Mouse (Mus musculus) natural killer cell, adult 2 months (primary cell): ENCODE data around the gene Cyb561a3.
A peak's percentile ranks its signal among the peaks of the same experiment; 100 is the strongest.

Experiments
- DNase-seq, 2 experiments: peaks; one replicate each; pipeline ENCODE4 v3.0.0; 2022; ENCODE audit warnings: low spot score in 2 of 2

The Cyb561a3 gene

GRCm38 (mm10) chr19:10590301-10590700, 13.3 kb downstream of the Cyb561a3 start:
- DNase-seq = no peak

- no peak for DNase-seq
Measured at GRCm38 (mm10) chr19:10591659-10592377, 14.8 kb downstream of the Cyb561a3 start.

DNA sequence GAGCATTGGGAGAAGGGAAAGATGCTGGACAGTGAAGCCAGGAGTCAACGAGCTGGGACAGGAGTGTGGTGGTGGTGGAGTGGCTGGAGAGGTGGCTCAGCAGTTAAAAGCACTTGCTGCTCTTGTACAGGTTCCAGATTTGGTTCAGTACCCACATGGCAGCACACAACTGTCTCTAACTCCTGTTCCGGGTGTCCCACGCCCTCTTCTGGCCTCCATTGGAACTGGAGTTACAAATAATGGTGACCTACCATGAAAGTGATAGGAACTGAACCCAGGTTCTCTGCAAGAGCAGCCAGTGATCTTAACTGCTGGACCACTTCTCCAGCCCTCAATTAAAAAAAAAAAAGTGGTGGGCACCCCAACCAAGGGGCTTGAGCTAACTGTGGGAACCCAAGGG, 21.2 kb downstream of the Cyb561a3 start:
- no peak for DNase-seq

GRCm38 (mm10) chr19:10599648-10600047, 22.7 kb downstream of the Cyb561a3 start:
- no peak for DNase-seq

DNA sequence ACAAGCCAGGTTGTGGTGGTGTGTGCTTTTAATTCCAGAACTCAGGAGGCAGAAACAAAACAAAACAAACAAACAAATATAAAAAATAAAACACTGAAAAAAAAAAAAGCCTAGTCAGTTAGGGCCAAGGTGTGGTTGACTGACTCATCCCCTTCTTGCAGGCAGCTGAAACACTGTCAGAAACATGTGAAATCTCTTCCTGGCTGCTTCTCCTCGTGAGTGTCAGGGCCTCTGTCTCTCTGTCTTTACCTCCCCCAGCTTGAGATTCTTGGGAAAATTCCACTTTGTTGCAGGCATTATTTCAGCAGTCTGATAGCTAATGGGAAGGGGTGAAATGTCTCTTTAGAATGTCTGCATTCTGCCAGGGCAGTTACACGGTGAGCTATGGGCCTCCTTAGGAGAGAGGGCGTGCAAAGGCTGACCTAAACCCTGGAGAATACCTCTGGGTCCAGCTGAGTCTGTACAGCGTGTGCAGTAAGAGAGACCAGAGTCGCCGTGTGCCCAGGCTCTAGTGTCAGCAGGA, 25.3 kb downstream of the Cyb561a3 start:
- DNase-seq = no peak

- DNase-seq = peak; percentile 75 to 84
Measured at GRCm38 (mm10) chr19:10602787-10603186, 25.8 kb downstream of the Cyb561a3 start.

- no peak for DNase-seq
Measured at GRCm38 (mm10) chr19:10603660-10604523, 26.9 kb downstream of the Cyb561a3 start.

- no peak for DNase-seq
Measured at GRCm38 (mm10) chr19:10604534-10604933, 27.6 kb downstream of the Cyb561a3 start.

DNA sequence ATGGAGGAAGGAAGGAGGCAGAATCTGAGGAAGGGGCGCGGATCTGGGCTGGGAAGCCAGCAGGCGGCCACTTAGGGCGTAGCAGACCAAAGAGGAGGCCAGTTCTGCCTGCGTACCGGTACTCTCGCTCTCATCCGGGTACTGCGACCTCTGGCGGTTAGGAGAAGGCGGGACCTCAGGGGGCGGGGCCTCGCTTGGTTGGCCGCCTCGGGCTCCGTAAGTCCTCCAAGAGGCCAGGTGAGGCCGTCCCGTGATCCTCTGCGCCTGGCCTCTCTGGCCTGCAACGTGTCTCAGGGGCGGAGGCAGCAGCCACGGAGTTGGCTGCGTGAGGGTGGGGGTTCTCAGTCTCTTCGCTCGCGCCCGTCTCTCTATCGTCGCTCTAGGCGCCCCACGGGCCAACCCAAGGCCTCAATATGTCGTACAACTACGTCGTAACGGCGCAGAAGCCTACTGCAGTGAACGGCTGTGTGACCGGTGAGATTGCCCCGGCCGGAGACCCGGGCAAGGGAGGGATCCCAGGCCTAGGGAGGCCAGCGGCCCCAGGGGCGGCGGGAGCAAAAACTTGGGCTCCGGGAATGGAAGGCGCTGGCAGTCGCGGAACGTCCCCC, 28.4 kb downstream of the Cyb561a3 start, which contains the start of the genes Ddb1 and Tkfc:
Ddb1 (plus strand) TSS at position 35 of the 608 bp plus-strand sequence.
Tkfc (minus strand) TSS at position 362 of the 608 bp plus-strand sequence.
- peak; percentile 97 to 98 for DNase-seq

DNA sequence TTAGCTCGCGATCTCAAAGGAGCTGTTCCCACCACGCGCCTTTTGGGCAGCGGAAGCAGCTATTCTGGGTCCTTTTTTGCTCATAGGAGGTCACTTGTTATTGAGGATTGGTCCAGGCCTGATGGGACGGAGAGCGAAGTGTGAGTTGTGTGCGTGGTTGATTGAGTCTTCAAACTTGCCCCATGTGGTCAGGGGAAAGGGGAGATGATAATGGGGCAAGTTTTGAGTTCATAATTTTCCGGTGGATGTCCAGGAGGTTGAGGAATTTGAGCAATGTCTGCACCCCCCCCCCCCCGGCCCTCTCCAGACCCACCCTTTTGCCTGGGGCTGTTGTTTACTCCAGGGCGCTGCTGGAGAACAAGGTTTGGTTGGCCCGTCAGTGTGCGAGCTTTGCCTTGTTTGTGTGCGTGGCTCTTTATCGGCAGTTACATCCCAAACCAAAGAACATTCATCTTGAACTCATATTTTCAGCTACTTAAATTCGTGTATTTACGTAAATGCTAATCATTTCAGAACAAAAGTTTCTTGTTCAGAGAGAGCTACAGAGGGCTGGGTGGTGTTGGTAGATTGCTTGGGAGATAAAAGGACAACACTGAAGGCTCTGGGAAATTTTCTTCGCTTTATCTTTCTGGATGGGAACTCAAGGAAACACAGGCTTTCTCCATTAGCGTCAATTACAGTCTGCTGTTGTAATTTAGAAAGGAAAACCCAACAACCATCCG, 29.1 kb downstream of the Cyb561a3 start:
- DNase-seq = no peak

- DNase-seq = no peak
Measured at GRCm38 (mm10) chr19:10608573-10609240, 31.7 kb downstream of the Cyb561a3 start.

- DNase-seq = no peak
Measured at GRCm38 (mm10) chr19:10634106-10634871, 57.3 kb downstream of the Cyb561a3 start, which contains the start of gene Vwce. TSS of gene Vwce (plus strand) at chr19:10634213.

GRCm38 (mm10) chr19:10634872-10635318, 57.9 kb downstream of the Cyb561a3 start:
- no peak for DNase-seq

- no peak for DNase-seq
Measured at GRCm38 (mm10) chr19:10637840-10638239, 60.9 kb downstream of the Cyb561a3 start.

DNA sequence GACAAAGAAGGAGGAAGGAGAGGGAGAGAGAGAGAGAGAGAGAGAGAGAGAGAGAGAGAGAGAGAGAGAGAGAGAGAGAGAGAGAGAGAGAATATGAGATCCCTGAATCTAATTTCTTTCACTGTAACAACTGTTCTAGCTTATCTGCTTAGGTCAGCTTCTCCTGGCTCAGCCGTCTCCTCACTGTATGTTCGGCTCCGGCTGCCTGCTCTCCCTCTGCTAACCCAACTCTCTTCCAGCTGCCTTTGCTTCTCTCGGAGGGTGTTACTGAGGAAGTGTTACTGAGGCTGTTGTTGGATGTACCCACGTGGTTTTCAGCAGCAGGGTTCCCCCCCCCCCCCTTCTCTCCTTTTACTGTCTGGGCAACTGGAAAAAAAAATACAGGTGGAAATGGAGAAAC, 63.1 kb downstream of the Cyb561a3 start:
- no peak for DNase-seq

- DNase-seq = no peak
Measured at GRCm38 (mm10) chr19:10640589-10641378, 63.8 kb downstream of the Cyb561a3 start.
